Mouse (Mus musculus) spleen, postnatal 4 days (tissue): ENCODE measurements at regions not wholly inside any gene's neighbourhood (a gene's known extent, or its start where the extent isn't known, plus 50 kb on each side); places are given as distances from the start of the nearest gene placed in this dataset.

Experiments used
- DNase-seq, 2 experiments: peaks; one replicate each; pipeline ENCODE4 v3.0.0; 2022; ENCODE audit warnings: low spot score in 2 of 2

- DNase-seq, result no peak
Measured at GRCm38 (mm10) chr14:17234898-17235297, 415.9 kb upstream of the Rarb start.

- no peak for DNase-seq
Measured at GRCm38 (mm10) chr14:17211502-17211901, 392.5 kb upstream of the Rarb start.

- DNase-seq, result no peak
Measured at GRCm38 (mm10) chr14:17205691-17206090, 386.7 kb upstream of the Rarb start.

- DNase-seq, result no peak
Measured at GRCm38 (mm10) chr14:17203251-17204015, 384.5 kb upstream of the Rarb start.

- no peak for DNase-seq
Measured at GRCm38 (mm10) chr14:17192953-17193352, 374.0 kb upstream of the Rarb start.

GRCm38 (mm10) chr14:17173218-17173617, 354.3 kb upstream of the Rarb start:
- DNase-seq, result no peak

GRCm38 (mm10) chr14:17172330-17173110, 353.6 kb upstream of the Rarb start:
- peak; percentile 16 to 61 for DNase-seq

GRCm38 (mm10) chr14:17171896-17172295, 352.9 kb upstream of the Rarb start:
- no peak for DNase-seq

- no peak for DNase-seq
Measured at GRCm38 (mm10) chr14:17158324-17158723, 339.4 kb upstream of the Rarb start.

- no peak for DNase-seq
Measured at GRCm38 (mm10) chr14:17156402-17156954, 337.5 kb upstream of the Rarb start.

- DNase-seq, result no peak
Measured at GRCm38 (mm10) chr14:17120679-17121078, 301.7 kb upstream of the Rarb start.

- DNase-seq, result no peak
Measured at GRCm38 (mm10) chr14:17106668-17107067, 287.7 kb upstream of the Rarb start.

- no peak for DNase-seq
Measured at GRCm38 (mm10) chr14:17102486-17102885, 283.5 kb upstream of the Rarb start.

- DNase-seq, result no peak
Measured at GRCm38 (mm10) chr14:17090573-17090937, 271.6 kb upstream of the Rarb start.

- DNase-seq, result no peak
Measured at GRCm38 (mm10) chr14:17089640-17090572, 270.9 kb upstream of the Rarb start.

GRCm38 (mm10) chr14:17089089-17089634, 270.2 kb upstream of the Rarb start:
- DNase-seq, result no peak

- no peak for DNase-seq
Measured at GRCm38 (mm10) chr14:17087828-17088227, 268.9 kb upstream of the Rarb start.

- no peak for DNase-seq
Measured at GRCm38 (mm10) chr14:17083907-17084306, 265.0 kb upstream of the Rarb start.

- DNase-seq, result no peak
Measured at GRCm38 (mm10) chr14:17081904-17082303, 262.9 kb upstream of the Rarb start.

GRCm38 (mm10) chr14:17079513-17079912, 260.6 kb upstream of the Rarb start:
- DNase-seq, result no peak

- DNase-seq, result no peak
Measured at GRCm38 (mm10) chr14:17061358-17061757, 242.4 kb upstream of the Rarb start.
